ENCODE assay signal across 15 mouse cellular contexts in genomic region chr17:72839000-72839399, GRCm38 (mm10). TPM values are rescaled to one million over a fixed set of nuclear protein-coding genes. Genes with fewer than 3 reads are reported as not detected.
DNase-seq lines count a peak whose midpoint lies in the region; ATAC-seq and TF ChIP-seq lines count a peak whose summit lies in the region.
"Had no signal": no experiment of that assay in that cellular context is flagged by ENCODE, and none has a peak within 500 bp of the region (broad histone marks: within the 10 kb centered on the region; RNA-seq: fewer than 3 reads in every experiment).

No protein-coding gene starts in this region.

- H3K36me3 ChIP-seq in megakaryocyte, embryonic 14.5 days (replicated peaks; ENCODE audit: low read length), result peaks cover 35% of the 10 kb centered on the region
- H3K36me3 ChIP-seq in myocyte (ENCODE audit: control insufficient read depth, insufficient read depth), result peaks cover 13% of the 10 kb centered on the region
- H3K36me3 ChIP-seq: midbrain, embryonic 15.5 days had no signal

- H3K27me3 ChIP-seq in megakaryocyte, embryonic 14.5 days (replicated peaks), result no peaks in the 10 kb centered on the region
- H3K27me3 ChIP-seq in myocyte (ENCODE audit: control insufficient read depth, insufficient read depth, insufficient read length), result peaks cover 7% of the 10 kb centered on the region
- H3K27me3 ChIP-seq: midbrain, embryonic 15.5 days had no signal

- peak overlapping the region; percentile 98 for H3K4me3 ChIP-seq in megakaryocyte, embryonic 14.5 days (replicated peaks)
- H3K4me3 ChIP-seq in myocyte, result no peak overlapping the region

- ATAC-seq in megakaryocyte, adult 5-6 weeks (ENCODE audit: poor library complexity, severe bottlenecking), result no peak
- ATAC-seq in erythroblast, adult 5-6 weeks (replicated peaks; ENCODE audit: low FRiP score, poor library complexity, severe bottlenecking), result peak; percentile 40
- ATAC-seq: intestine, embryonic 16.5 days; midbrain, embryonic 15.5 days had no signal

- peaks cover 26% of the 10 kb centered on the region for H3K79me2 ChIP-seq in myocyte (ENCODE audit: control insufficient read depth, insufficient read depth)

- H3K4me1 ChIP-seq in megakaryocyte, embryonic 14.5 days, result peaks cover 30% of the 10 kb centered on the region

- H3K4me2 ChIP-seq in myocyte (ENCODE audit: low read depth), result peak overlapping the region; percentile 75

- peak; percentile 33 for DNase-seq in MEL-GATA-1-ER (ENCODE audit: extremely low read depth, low read depth)
- DNase-seq in retina, postnatal 1 day, result no peak
- no peak for DNase-seq in thymus, postnatal 36 days
- no peak for DNase-seq in adrenal gland, postnatal 14 days
- DNase-seq: cerebellum, adult 18-20 months; kidney, postnatal 25 days; lung, adult 2 months; lung, postnatal 4 days; thymus, postnatal 25 days had no signal

- TF ChIP-seq POLR2A in myocyte (IDR thresholded peaks at IDR 0.05; ENCODE audit: insufficient read length, low read depth), result no peak

- no peak overlapping the region for H3ac ChIP-seq in myocyte (ENCODE audit: control insufficient read depth, insufficient read length)

- no peaks in the 10 kb centered on the region for H3K9me3 ChIP-seq in megakaryocyte, embryonic 14.5 days
- H3K9me3 ChIP-seq: midbrain, embryonic 15.5 days had no signal

TF ChIP-seq in myocyte, 11 proteins besides CTCF, POLR2A, EP300 and RAD21:
- TF ChIP-seq CEBPB (IDR thresholded peaks at IDR 0.05; ENCODE audit: insufficient read depth, poor library complexity, severe bottlenecking) (no peak), TCF3 (IDR thresholded peaks at IDR 0.05; ENCODE audit: insufficient read length, low read depth) (no peak), MAX (IDR thresholded peaks at IDR 0.05; ENCODE audit: low read depth) (no peak), REST (IDR thresholded peaks at IDR 0.05; ENCODE audit: insufficient read depth, insufficient read length) (no peak), MYOD1 (IDR thresholded peaks at IDR 0.05; ENCODE audit: control insufficient read depth in 1 of 3, insufficient read length in 2 of 3, low read depth in 2 of 3) (no peak), USF1 (IDR thresholded peaks at IDR 0.05; ENCODE audit: low read depth) (no peak)

RNA-seq across cellular contexts. Expression of gene Ypel5, which starts 2.7 kb away (rescaled TPM):
- 12.3 and 16.9 TPM in 2 replicates for polyA plus RNA-seq in megakaryocyte, embryonic 14.5 days (2012; ENCODE audit: insufficient read depth, low replicate concordance)
- total RNA-seq in megakaryocyte, adult 5-6 weeks (2015), result 62.6 and 73.6 TPM in 2 replicates
- 71.0 TPM in 2 replicates for total RNA-seq in megakaryocyte, adult 5-6 weeks (2017)
- 173 and 174 TPM in 2 replicates for total RNA-seq in erythroblast, adult 5-6 weeks (2015; ENCODE audit: low replicate concordance)
- total RNA-seq in erythroblast, adult 5-6 weeks (2017; ENCODE audit: low replicate concordance), result 314 and 339 TPM in 2 replicates
- 23.9 TPM for polyA plus RNA-seq in myocyte (2012; fragmentation: generic; extraction: Trizol)
- total RNA-seq in adrenal gland, postnatal 14 days (2021), result 57.1 and 58.6 TPM in 2 replicates
